Mouse (Mus musculus) CH12.LX (cell line): ENCODE measurements around the gene Serpina5.

Source experiments
- BHLHE40 ChIP-seq: IDR thresholded peaks from 2 replicates; pipeline ENCODE4 v1.6.1; 2011; ENCODE audit warnings: mild to moderate bottlenecking, low read depth, low read length, improper control_type of control experiment
- CHD2 ChIP-seq: IDR thresholded peaks from 2 replicates; pipeline ENCODE4 v1.6.1; 2011; ENCODE audit warnings: low read length, improper control_type of control experiment
- CTCF ChIP-seq, 2 experiments: IDR thresholded peaks in 1 of 2; conservative IDR thresholded peaks in 1 of 2; 2 replicates each; pipeline ENCODE4 v1.5.1; 2011 to 2012; ENCODE audit warnings: low read depth in 2 of 2, low read length in 2 of 2, improper control_type of control experiment in 1 of 2, inconsistent platforms in 1 of 2, mild to moderate bottlenecking in 1 of 2, moderate library complexity in 1 of 2
- EP300 ChIP-seq: IDR thresholded peaks from 2 replicates; pipeline ENCODE4 v1.6.1; 2011; ENCODE audit warnings: low read length, improper control_type of control experiment
- MAX ChIP-seq: IDR thresholded peaks from 2 replicates; pipeline ENCODE4 v1.6.1; 2011; ENCODE audit warnings: low read length, improper control_type of control experiment
- MEF2A ChIP-seq: IDR thresholded peaks from 2 replicates; pipeline ENCODE4 v1.6.1; 2014; ENCODE audit warnings: low read depth, mild to moderate bottlenecking, inconsistent platforms, low read length, improper control_type of control experiment, borderline replicate concordance
- MXI1 ChIP-seq: IDR thresholded peaks from 2 replicates; pipeline ENCODE4 v1.6.1; 2011; ENCODE audit warnings: mild to moderate bottlenecking, low read depth, low read length, improper control_type of control experiment
- POLR2A ChIP-seq: IDR thresholded peaks from 2 replicates; pipeline ENCODE4 v1.6.1; 2011; ENCODE audit warnings: low read depth, mild to moderate bottlenecking, improper control_type of control experiment, low read length
- POLR2AphosphoS2 ChIP-seq: IDR thresholded peaks from 2 replicates; pipeline ENCODE4 v1.6.1; 2011; ENCODE audit warnings: low read depth, low read length, improper control_type of control experiment
- TBP ChIP-seq: conservative IDR thresholded peaks from 2 replicates; pipeline ENCODE4 v1.6.1; 2011; ENCODE audit warnings: low read depth, low read length, improper control_type of control experiment
- UBTF ChIP-seq: IDR thresholded peaks from 2 replicates; pipeline ENCODE4 v1.6.1; 2012; ENCODE audit warnings: low read depth, mild to moderate bottlenecking, inconsistent platforms, low read length, improper control_type of control experiment, moderate library complexity
- USF1 ChIP-seq: IDR thresholded peaks from 2 replicates; pipeline ENCODE4 v1.6.1; 2014; ENCODE audit warnings: low read depth, mild to moderate bottlenecking, inconsistent platforms, low read length, improper control_type of control experiment
- ZNF384 ChIP-seq: IDR thresholded peaks from 2 replicates; pipeline ENCODE4 v1.6.1; 2012; ENCODE audit warnings: low read depth, low read length, improper control_type of control experiment, inconsistent platforms

GRCm38 (mm10) chr12:104072286-104072685 lies 28.6 kb upstream of the Serpina5 start:
- TF ChIP-seq CTCF (conservative IDR thresholded peaks at IDR 0.05 in 1 of 2, IDR thresholded peaks at IDR 0.05 in 1 of 2; ENCODE audit: low read depth in 2 of 2, low read length in 2 of 2) (no peak), MAX (no peak), MXI1 (no peak), MEF2A (no peak), TBP (no peak), BHLHE40 (no peak), POLR2A (no peak), EP300 (no peak), POLR2AphosphoS2 (no peak), ZNF384 (no peak), CHD2 (no peak), USF1 (no peak), UBTF (no peak)
